Mouse (Mus musculus) kidney, postnatal 0 days (tissue): ENCODE data around the gene Zfp341. TPM values are rescaled to one million over a fixed set of nuclear protein-coding genes. Genes with fewer than 3 reads are reported as not detected.

ENCODE experiments used
- ATAC-seq: fragments of 200-750 bp; cut with Nextera tagmentation; replicated peaks from 2 replicates; pipeline ENCODE4 v1.8.0; 2017; ENCODE audit warnings: low read depth, moderate number of reproducible peaks, moderate TSS enrichment, moderate library complexity; ENCODE audit not compliant: low FRiP score
- DNase-seq: peaks from one replicate; pipeline ENCODE4 v3.0.0-alpha.2; 2016; ENCODE audit warnings: low spot score
- H3K27ac ChIP-seq: fragments of 300-500 bp; sonication (generic); 2 replicates; pipeline ENCODE4 v1.5.1; 2014; ENCODE audit warnings: mild to moderate bottlenecking
- H3K27me3 ChIP-seq: fragments of 300-500 bp; sonication (generic); 2 replicates; pipeline ENCODE4 v1.6.1; 2014; ENCODE audit warnings: low read length, mixed read lengths; ENCODE audit not compliant: insufficient read depth
- H3K36me3 ChIP-seq: fragments of 300-500 bp; sonication (generic); 2 replicates; pipeline ENCODE4 v1.6.1; 2014; ENCODE audit warnings: low read length, mixed read lengths; ENCODE audit not compliant: insufficient read depth
- H3K4me1 ChIP-seq: fragments of 300-500 bp; sonication (generic); replicated peaks from 2 replicates; pipeline ENCODE4 v1.6.1; 2014; ENCODE audit warnings: antibody characterized with exemption, low read length, mixed read lengths; ENCODE audit not compliant: insufficient read depth
- H3K4me2 ChIP-seq: fragments of 300-500 bp; sonication (generic); 2 replicates; pipeline ENCODE4 v1.6.1; 2014; ENCODE audit warnings: mild to moderate bottlenecking, low read length, moderate library complexity, mixed read lengths
- H3K4me3 ChIP-seq: fragments of 300-500 bp; sonication (generic); replicated peaks from 2 replicates; pipeline ENCODE4 v1.5.1; 2014; ENCODE audit warnings: low read depth, low read length
- H3K9ac ChIP-seq: fragments of 300-500 bp; sonication (generic); 2 replicates; pipeline ENCODE4 v1.6.1; 2014; ENCODE audit warnings: low read depth, low read length
- H3K9me3 ChIP-seq: fragments of 300-500 bp; sonication (generic); replicated peaks from 2 replicates; pipeline ENCODE4 v1.6.1; 2016; ENCODE audit warnings: low read length, inconsistent platforms, mixed read lengths
- CTCF ChIP-seq: IDR thresholded peaks from 2 replicates; pipeline ENCODE4 v1.5.1; 2016; ENCODE audit warnings: antibody characterized with exemption, low read depth, mild to moderate bottlenecking, moderate library complexity
- WGBS: fragments of 180-500 bp; shearing (Covaris S2); extraction: QIAGEN DNeasy Blood & Tissue Kit; methylation state at CpG from one replicate; pipeline ENCODE4 v1.1.7; 2014; 5-methylcytosine and 5-hydroxymethylcytosine counted together
- polyA plus RNA-seq: library from polyadenylated mRNA; unstranded; fragments of >200 nt; fragmentation: Nextera tagmentation; extraction: Ambion mirVana; gene quantifications from 2 replicates; pipeline ENCODE4 v1.2.1, GENCODE M21; 2015

Gene Zfp341
- polyA plus RNA-seq, 1 experiment from 2014 or later, result 0.80 TPM

DNA sequence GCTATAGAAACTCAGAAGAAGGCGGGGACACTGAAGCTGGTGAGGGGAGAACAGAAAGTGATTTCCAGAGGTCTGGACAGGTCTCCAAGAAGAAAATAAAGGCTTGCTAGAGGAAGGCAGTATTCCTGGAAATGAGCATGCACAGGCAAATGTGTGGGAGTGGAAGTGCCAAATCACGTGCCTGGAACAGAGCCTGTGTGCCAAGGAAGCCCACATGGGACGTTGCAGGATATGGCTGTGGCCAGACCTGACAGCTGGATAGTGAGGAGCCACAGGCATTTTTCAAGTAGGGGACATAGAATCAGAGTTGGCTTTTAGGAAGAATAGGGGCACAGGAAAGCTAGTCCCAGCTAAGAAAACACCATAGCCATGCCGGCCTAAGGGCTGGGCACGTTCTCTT, 17.3 kb upstream of the Zfp341 start:
- peaks cover 14% of the 10 kb centered on the region for H3K36me3 ChIP-seq
- no peak overlapping the region for H3K4me3 ChIP-seq
- H3K4me2 ChIP-seq, result no peak overlapping the region
- H3K4me1 ChIP-seq, result no peaks in the 10 kb centered on the region
- ATAC-seq (no peak), DNase-seq (no peak)
- no peaks in the 10 kb centered on the region for H3K9me3 ChIP-seq
- 61% methylated on average over 5 of the region's 5 CpGs for WGBS
- TF ChIP-seq CTCF, result no peak
- H3K27me3 ChIP-seq, result no peaks in the 10 kb centered on the region
- no peak overlapping the region for H3K27ac ChIP-seq
- H3K9ac ChIP-seq, result no peak overlapping the region

DNA sequence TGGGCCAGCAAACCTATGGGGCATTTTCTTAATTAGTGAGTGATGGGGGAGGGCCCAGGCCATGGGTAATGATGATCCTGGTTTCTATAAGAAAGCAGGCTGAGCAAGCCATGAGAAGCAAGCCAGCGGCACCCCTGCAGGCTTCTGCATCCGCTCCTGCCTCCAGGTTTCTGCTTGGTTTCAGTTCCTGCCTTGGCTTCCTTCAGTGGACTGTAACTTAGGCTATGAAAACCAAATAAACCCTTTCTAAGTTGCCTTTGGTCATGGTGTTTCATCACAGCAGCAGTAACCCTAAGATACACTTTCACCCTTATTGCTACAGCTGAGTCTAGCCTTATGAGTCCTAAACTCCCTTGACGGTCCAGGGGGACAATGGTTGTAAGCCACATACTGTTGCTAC, 15.7 kb upstream of the Zfp341 start:
- H3K4me2 ChIP-seq, result no peak overlapping the region
- no peak overlapping the region for H3K9ac ChIP-seq
- DNase-seq (no peak), ATAC-seq (no peak)
- H3K4me1 ChIP-seq, result 0 out of 2 replicates have a peak, but pooled peaks cover under 1% of the 10 kb centered on the region
- no peak overlapping the region for H3K27ac ChIP-seq
- H3K27me3 ChIP-seq, result no peaks in the 10 kb centered on the region
- peaks cover 14% of the 10 kb centered on the region for H3K36me3 ChIP-seq
- no peak for TF ChIP-seq CTCF
- H3K4me3 ChIP-seq, result no peak overlapping the region
- 93% methylated on average over 3 of the region's 3 CpGs for WGBS
- no peaks in the 10 kb centered on the region for H3K9me3 ChIP-seq

DNA sequence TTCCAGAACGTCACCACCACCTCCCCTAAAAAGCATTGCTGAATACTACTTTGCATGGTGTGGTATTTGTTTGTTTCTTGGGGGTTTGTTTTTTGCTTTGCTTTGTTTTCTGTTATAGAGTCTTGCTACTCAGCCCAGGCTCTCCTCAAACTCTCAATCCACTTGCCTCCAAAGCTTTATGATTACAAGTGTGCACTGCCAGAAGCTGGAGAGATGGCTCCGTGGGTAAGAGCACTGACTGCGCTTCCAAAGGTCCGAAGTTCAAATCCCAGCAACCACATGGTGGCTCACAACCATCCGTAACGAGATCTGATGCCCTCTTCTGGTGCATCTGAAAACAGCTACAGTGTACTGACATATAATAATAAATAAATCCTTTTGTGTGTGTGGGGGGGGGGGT, 12.5 kb upstream of the Zfp341 start:
- H3K27ac ChIP-seq, result no peak overlapping the region
- H3K36me3 ChIP-seq, result no peaks in the 10 kb centered on the region; the same call in 1 of the 2 replicates
- H3K4me2 ChIP-seq, result no peak overlapping the region
- no peak overlapping the region for H3K9ac ChIP-seq
- no peak for DNase-seq
- peak; percentile 41 for TF ChIP-seq CTCF
- 73% methylated on average over 6 of the region's 6 CpGs for WGBS
- H3K9me3 ChIP-seq, result no peaks in the 10 kb centered on the region
- no peak overlapping the region for H3K4me3 ChIP-seq
- H3K4me1 ChIP-seq, result peaks cover 13% of the 10 kb centered on the region; the same call in 1 of the 2 replicates
- no peaks in the 10 kb centered on the region for H3K27me3 ChIP-seq
- ATAC-seq, result no peak

DNA sequence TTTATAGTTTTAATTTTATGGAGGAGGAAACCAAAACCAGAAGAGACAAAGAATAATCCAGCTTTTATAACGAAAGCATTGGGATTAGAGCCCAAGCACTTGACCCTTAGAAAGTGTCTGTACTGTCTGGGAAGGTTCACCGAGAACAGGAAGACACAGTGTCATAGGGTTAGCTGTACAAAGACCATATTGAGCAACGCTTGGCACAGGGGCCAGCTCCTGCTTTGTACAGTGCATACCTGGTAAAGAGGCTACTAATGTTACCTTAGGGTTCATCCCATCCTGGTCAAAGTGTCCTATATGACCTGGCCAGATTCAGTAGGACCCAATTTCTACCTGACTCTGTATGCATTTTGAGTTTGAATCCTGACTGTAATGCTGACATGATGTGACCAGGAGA, 11.8 kb upstream of the Zfp341 start:
- H3K27me3 ChIP-seq, result no peaks in the 10 kb centered on the region
- H3K4me1 ChIP-seq, result peaks cover 13% of the 10 kb centered on the region; the same call in 1 of the 2 replicates
- TF ChIP-seq CTCF, result no peak
- no peak overlapping the region for H3K4me2 ChIP-seq
- DNase-seq (no peak), ATAC-seq (no peak)
- no peak overlapping the region for H3K9ac ChIP-seq
- no peak overlapping the region for H3K4me3 ChIP-seq
- WGBS, result 74% methylated on average over 3 of the region's 3 CpGs
- no peaks in the 10 kb centered on the region for H3K36me3 ChIP-seq
- no peak overlapping the region for H3K27ac ChIP-seq
- H3K9me3 ChIP-seq, result no peaks in the 10 kb centered on the region

DNA sequence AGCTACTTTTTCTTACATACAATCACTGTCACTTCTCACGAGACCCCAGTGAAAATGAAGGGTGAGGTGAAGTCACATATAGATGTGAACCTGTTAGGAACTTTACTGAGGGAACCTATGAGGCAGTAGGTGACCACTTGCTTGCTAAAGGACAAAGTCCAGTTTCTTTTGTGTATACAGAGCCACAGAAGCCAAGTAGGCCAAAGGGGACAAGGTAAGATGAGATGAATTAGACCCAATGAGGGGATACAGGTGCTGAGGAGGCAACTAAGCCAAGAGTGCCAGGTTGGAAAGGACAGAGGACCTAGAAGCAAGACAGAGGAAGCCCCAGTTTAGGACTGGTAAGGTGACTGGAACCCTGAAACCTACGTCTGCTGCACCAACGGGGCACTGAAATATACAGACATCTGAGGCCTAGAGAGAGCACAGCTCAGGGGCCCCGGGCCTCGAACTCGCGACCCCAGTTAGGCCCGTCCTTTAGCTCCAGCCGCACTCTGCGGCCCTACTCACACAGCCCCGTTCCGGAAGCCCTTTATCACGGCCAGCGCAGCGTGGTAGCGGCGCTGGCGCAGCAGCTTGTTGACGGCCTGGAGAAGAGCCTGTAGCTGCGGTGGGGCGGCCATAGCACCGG, 10.0 kb upstream of the Zfp341 start:
- ATAC-seq, result peak; percentile 29; the same call in 1 of the 2 replicates

DNA sequence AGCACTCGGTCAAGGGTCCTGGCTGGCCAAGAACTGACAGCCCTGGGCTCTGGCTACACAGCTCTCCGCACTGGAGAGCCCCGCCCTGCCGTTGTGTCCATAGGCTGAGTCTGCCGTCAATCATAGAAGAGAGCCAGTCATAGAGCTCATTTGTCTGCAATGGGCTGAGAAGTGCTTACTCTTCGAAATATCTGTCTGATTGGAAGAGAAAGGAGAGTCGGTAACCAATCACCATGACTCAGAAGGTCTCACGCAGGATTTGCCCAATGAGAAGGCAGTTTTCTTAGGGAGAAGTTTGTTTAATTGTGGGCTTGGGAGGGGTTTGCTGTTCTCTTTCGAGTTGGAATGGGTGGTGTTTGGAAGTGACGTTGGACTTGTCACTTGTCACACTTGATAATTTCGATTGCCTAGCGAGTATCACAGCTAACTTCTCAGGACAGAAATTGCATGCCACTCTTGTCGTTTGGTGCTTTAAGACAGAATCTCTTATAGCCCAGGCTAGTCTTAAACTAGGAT, 9.4 kb upstream of the Zfp341 start, which contains the start of gene Pxmp4:
Gene Pxmp4 (minus strand): TSS at position 71 of the 516 bp plus-strand sequence.
- H3K27ac ChIP-seq, result peak within 1 kb of the TSS; percentile 76
- H3K9ac ChIP-seq, result peak within 1 kb of the TSS; percentile 69
- peak within 1 kb of the TSS; percentile 52 for H3K4me3 ChIP-seq
- no peaks in the 10 kb centered on the region for H3K27me3 ChIP-seq
- no peaks in the 10 kb centered on the region for H3K36me3 ChIP-seq
- ATAC-seq (peak; percentile 100), DNase-seq (peak; percentile 99)
- 0% methylated on average over 13 of the region's 13 CpGs for WGBS
- no peak for TF ChIP-seq CTCF
- H3K9me3 ChIP-seq, result no peaks in the 10 kb centered on the region
- H3K4me1 ChIP-seq, result peaks cover 13% of the 10 kb centered on the region; the same call in 1 of the 2 replicates
- peak within 1 kb of the TSS; percentile 79 for H3K4me2 ChIP-seq

More for the DNA sequence above, 10.0 kb upstream of the Zfp341 start:
- WGBS, result 15% methylated on average over 22 of the region's 22 CpGs
- H3K4me1 ChIP-seq, result peaks cover 13% of the 10 kb centered on the region; the same call in 1 of the 2 replicates
- peak overlapping the region; percentile 69 for H3K9ac ChIP-seq
- H3K27ac ChIP-seq, result peak overlapping the region; percentile 76
- H3K36me3 ChIP-seq, result no peaks in the 10 kb centered on the region
- TF ChIP-seq CTCF, result no peak
- no peaks in the 10 kb centered on the region for H3K27me3 ChIP-seq
- DNase-seq, result no peak
- H3K9me3 ChIP-seq, result no peaks in the 10 kb centered on the region
- peak overlapping the region; percentile 52 for H3K4me3 ChIP-seq
- peak overlapping the region; percentile 79 for H3K4me2 ChIP-seq
